Mouse (Mus musculus) forebrain, embryonic 14.5 days (tissue): ENCODE data around the gene Ring1. TPM values are rescaled to one million over a fixed set of nuclear protein-coding genes. Genes with fewer than 3 reads are reported as not detected.
"Not testable (repeated sequence)": the region's sequence is repeated elsewhere in the genome, so short reads cannot be mapped to it uniquely, and the experiment has no call there.

Experiments
- ATAC-seq: fragments of 200-750 bp; cut with Nextera tagmentation; 2 replicates; pipeline ENCODE4 v1.8.0; 2017; ENCODE audit warnings: mild to moderate bottlenecking, moderate library complexity
- DNase-seq: peaks from one replicate; pipeline ENCODE4 v3.0.0-alpha.2; 2015; ENCODE audit warnings: low spot score
- H3K27ac ChIP-seq: fragments of 300-500 bp; sonication (generic); 2 replicates; pipeline ENCODE4 v1.5.1; 2014; ENCODE audit warnings: low read depth, mild to moderate bottlenecking, control low read depth, low read length, moderate library complexity
- H3K27me3 ChIP-seq: fragments of 300-500 bp; sonication (generic); replicated peaks from 2 replicates; pipeline ENCODE4 v1.6.1; 2014; ENCODE audit warnings: low read length, control low read depth, mixed read lengths; ENCODE audit not compliant: control insufficient read depth, insufficient read depth
- H3K36me3 ChIP-seq: fragments of 300-500 bp; sonication (generic); 2 replicates; pipeline ENCODE4 v1.6.1; 2014; ENCODE audit warnings: low read length, control low read depth; ENCODE audit not compliant: control insufficient read depth, insufficient read depth
- H3K4me1 ChIP-seq: fragments of 300-500 bp; sonication (generic); 2 replicates; pipeline ENCODE4 v1.6.1; 2014; ENCODE audit warnings: antibody characterized with exemption, low read length, control low read depth; ENCODE audit not compliant: control insufficient read depth, insufficient read depth
- H3K4me2 ChIP-seq: fragments of 300-500 bp; sonication (generic); 2 replicates; pipeline ENCODE4 v1.6.1; 2014; ENCODE audit warnings: mild to moderate bottlenecking, control low read depth, low read length
- H3K4me3 ChIP-seq: fragments of 300-500 bp; sonication (generic); 2 replicates; pipeline ENCODE4 v1.5.1; 2014; ENCODE audit warnings: low read depth, low read length, control low read depth
- H3K9ac ChIP-seq: fragments of 300-500 bp; sonication (generic); 2 replicates; pipeline ENCODE4 v1.6.1; 2014; ENCODE audit warnings: mild to moderate bottlenecking, low read length, control low read depth, moderate library complexity
- H3K9me3 ChIP-seq: fragments of 300-500 bp; sonication (generic); replicated peaks from 2 replicates; pipeline ENCODE4 v1.6.1; 2016; ENCODE audit warnings: low read length, control low read depth, mixed read lengths; ENCODE audit not compliant: control insufficient read depth
- WGBS: fragments of 180-500 bp; shearing (Covaris S2); extraction: QIAGEN DNeasy Blood & Tissue Kit; methylation state at CpG from one replicate; pipeline ENCODE4 v1.1.7; 2014; 5-methylcytosine and 5-hydroxymethylcytosine counted together
- polyA plus RNA-seq: library from polyadenylated mRNA; unstranded; fragments of >200 nt; fragmentation: Nextera tagmentation; extraction: Ambion mirVana; gene quantifications from 2 replicates; pipeline ENCODE4 v1.2.1, GENCODE M21; 2014

Gene Ring1
- polyA plus RNA-seq, 1 experiment from 2014 or later, result 6.7 TPM

DNA sequence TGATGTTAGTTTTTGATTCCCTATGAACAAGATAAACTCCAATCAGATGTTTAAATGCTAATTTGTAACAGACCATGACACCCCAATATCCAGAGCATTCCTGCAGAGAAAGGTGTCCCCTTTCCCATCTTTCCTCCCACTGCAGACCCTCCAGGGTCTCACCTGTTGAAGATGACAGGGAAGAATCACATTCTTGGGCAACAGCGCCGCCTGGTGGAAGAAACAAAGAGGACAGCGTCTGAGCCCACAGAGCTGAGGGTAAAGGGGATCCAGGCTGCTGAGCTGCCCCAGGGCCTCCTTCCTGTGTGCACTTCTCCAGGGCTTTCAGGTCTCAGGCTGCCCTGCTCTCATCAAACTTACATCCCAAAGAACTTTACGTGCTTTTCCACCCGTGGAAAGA lies 21.1 kb downstream of the Ring1 start:
- Histone ChIP-seq H3K27ac (no peak overlapping the region), H3K9me3 (no peaks in the 10 kb centered on the region), H3K9ac (no peak overlapping the region), H3K4me2 (no peak overlapping the region), H3K4me3 (no peak overlapping the region), H3K27me3 (0 out of 2 replicates have a peak, but pooled peaks cover 11% of the 10 kb centered on the region), H3K4me1 (peaks cover 6% of the 10 kb centered on the region; the same call in 1 of the 2 replicates), H3K36me3 (no peaks in the 10 kb centered on the region)
- 7% methylated on average over 5 of the region's 5 CpGs for WGBS
- no peak for ATAC-seq
- peak; percentile 52 for DNase-seq

DNA sequence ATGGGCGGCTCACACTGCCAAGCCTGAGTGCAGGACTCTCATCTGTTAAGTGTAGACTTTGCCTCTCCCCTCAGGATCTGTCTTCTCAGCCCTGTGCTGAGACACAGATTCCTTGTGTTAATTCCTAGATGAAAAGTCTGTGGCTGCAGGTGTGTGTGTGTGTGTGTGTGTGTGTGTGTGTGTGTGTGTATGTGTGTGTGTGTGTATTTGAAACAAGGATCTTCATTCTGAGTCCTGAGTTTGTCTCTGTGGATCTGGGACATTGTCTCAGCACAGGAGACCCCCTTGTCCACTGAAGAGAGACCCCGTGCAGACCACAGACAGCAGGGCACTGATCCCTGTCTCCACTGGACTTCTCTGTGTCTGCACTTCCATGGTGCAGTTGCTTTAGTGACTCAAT lies 23.7 kb downstream of the Ring1 start:
- H3K27ac ChIP-seq, H3K4me2 ChIP-seq: not testable (repeated sequence)
- 47% methylated on average over 2 of the region's 2 CpGs for WGBS

DNA sequence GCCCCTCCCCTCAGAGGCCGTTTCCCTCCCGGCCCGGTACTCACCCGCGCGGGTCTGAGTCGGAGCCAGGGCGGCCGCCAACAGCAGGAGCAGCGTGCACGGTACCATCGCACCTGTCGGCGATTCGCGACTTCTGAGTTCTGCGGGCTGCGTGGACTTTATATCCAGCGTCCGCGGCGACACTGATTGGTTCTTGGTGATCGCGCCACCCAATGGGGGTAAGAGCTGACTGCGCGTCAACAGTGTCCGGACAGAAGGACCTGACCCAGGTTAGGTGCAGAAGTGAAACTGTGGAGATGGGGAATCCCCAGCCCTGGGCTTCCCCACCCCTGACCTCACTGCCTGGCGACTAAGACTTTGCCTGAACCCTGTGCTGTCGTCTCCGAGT lies 24.3 kb downstream of the Ring1 start, which contains the start of gene H2-K1:
H2-K1 (minus strand) TSS at position 198 of the 388 bp plus-strand sequence.
- peak; percentile 56 for DNase-seq
- 1% methylated on average over 30 of the region's 30 CpGs for WGBS
- ATAC-seq, result peak; percentile 54
- no peaks in the 10 kb centered on the region for H3K36me3 ChIP-seq
- H3K4me2 ChIP-seq, result peak within 1 kb of the TSS; percentile 91
- H3K27ac ChIP-seq, result no peak within 1 kb of the TSS
- peaks cover 6% of the 10 kb centered on the region; the same call in 1 of the 2 replicates for H3K4me1 ChIP-seq
- 0 out of 2 replicates have a peak, but pooled peaks cover 11% of the 10 kb centered on the region for H3K27me3 ChIP-seq
- peak within 1 kb of the TSS; percentile 59 for H3K9ac ChIP-seq
- H3K9me3 ChIP-seq, result no peaks in the 10 kb centered on the region
- H3K4me3 ChIP-seq, result peak within 1 kb of the TSS; percentile 46

More for the DNA sequence above, 23.7 kb downstream of the Ring1 start:
- 0 out of 2 replicates have a peak, but pooled peaks cover 11% of the 10 kb centered on the region for H3K27me3 ChIP-seq
- not testable (repeated sequence) for H3K4me3 ChIP-seq, DNase-seq, H3K36me3 ChIP-seq, H3K9me3 ChIP-seq, ATAC-seq, H3K4me1 ChIP-seq, H3K9ac ChIP-seq

DNA sequence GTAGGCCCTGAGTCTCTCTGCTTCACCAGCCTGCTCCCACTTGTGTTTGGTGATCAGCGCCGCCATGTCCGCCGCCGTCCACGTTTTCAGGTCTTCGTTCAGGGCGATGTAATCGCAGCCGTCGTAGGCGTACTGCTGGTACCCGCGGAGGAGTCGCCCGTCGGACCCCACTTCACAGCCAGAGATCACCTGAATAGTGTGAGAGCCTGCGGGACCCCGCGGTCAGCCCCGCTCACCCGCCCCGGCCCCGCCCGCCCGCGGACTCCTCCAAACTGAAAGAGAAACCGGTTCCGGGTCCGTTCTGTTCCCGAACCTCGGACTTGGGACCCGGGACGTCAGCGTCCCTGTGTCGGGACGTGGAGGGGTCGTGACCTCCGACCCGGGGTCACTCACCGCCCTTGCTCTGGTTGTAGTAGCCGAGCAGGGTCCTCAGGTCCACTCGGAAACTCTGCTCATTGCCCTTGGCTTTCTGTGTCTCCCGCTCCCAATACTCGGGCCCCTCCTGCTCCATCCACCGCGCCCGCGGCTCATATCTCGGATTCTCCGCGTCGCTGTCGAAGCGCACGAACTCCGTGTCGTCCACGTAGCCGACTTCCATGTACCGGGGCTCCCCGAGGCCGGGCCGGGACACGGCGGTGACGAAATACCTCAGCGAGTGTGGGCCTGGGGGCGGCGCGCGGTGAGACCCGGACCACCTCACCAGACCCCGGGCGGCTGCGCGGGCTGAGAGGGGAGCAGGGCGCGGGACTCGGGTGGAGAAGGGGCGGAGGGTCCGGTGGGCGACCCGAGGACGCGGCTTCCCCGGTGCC lies 24.9 kb downstream of the Ring1 start:
- ATAC-seq (no peak), DNase-seq (no peak)
- Histone ChIP-seq H3K9me3 (no peaks in the 10 kb centered on the region), H3K4me2 (peak overlapping the region; percentile 91), H3K27me3 (0 out of 2 replicates have a peak, but pooled peaks cover 11% of the 10 kb centered on the region), H3K27ac (no peak overlapping the region), H3K36me3 (no peaks in the 10 kb centered on the region), H3K4me1 (peaks cover 6% of the 10 kb centered on the region; the same call in 1 of the 2 replicates), H3K4me3 (peak overlapping the region; percentile 46), H3K9ac (peak overlapping the region; percentile 59)
- WGBS, result 2% methylated on average over 86 of the region's 87 CpGs

DNA sequence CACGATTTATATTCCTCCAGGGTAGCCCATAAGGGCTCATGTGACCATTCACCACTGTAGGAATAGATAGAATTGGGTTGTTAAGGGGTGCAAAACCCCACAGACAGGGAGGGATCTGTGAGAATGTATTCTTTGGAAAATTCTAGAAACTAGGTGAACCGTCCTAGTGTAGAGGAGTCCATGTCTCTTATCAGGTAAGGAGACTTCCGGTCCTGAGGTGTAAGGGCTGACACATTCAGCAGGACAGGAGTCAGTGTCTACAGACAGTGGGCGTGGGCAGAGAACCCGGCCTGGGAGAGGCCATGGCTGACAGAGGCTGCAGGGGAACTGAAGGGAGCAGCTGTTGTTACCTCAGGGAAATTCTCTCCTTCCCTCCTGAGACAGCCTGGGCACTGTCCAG lies 25.8 kb downstream of the Ring1 start:
- ATAC-seq, H3K9me3 ChIP-seq, H3K4me3 ChIP-seq, H3K9ac ChIP-seq, H3K4me2 ChIP-seq, DNase-seq, H3K27ac ChIP-seq, H3K4me1 ChIP-seq, H3K36me3 ChIP-seq: not testable (repeated sequence)
- WGBS, result 74% methylated on average over 5 of the region's 5 CpGs
- H3K27me3 ChIP-seq, result 0 out of 2 replicates have a peak, but pooled peaks cover 11% of the 10 kb centered on the region

DNA sequence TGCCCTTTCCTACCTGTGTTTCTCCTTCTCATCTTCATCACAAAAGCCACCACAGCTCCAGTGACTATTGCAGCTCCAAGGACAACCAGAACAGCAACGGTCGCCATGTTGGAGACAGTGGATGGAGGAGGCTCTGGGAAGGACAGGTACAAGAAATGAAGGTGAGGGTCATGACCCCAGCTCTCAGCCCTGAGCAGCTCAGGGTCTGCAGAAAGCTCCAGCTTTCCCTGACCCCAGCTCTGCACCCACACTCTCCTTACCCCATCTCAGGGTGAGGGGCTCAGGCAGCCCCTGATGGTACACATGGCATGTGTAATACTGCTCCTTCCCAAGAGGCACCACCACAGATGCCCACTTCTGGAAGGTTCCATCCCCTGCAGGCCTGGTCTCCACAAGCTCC lies 27.5 kb downstream of the Ring1 start:
- H3K4me3 ChIP-seq, H3K4me1 ChIP-seq, DNase-seq, H3K4me2 ChIP-seq, ATAC-seq, H3K36me3 ChIP-seq, H3K9me3 ChIP-seq, H3K27ac ChIP-seq, H3K9ac ChIP-seq: not testable (repeated sequence)
- WGBS, result 85% methylated on average over 2 of the region's 2 CpGs
- H3K27me3 ChIP-seq, result 0 out of 2 replicates have a peak, but pooled peaks cover 11% of the 10 kb centered on the region

DNA sequence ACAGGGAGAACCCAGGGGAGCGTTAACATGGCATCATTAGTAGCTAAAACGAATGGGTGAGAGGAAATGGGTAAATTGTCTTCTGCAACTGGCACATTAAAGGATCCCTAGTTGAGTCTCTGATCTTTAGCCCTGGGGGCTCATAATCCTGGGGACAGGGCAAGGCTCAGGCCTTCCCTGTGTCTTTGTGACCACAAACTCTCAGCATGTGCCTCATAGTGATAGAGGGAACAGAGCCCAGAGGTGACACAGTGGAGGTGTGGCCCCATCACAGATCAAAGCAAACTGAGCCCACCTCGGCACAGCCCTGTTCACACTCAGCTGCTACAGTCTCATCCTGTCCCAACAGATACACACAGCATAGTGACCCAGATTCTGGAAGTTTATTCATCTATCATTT lies 28.8 kb downstream of the Ring1 start:
- Histone ChIP-seq H3K4me2 (no peak overlapping the region), H3K4me3 (no peak overlapping the region), H3K27ac (no peak overlapping the region), H3K9ac (no peak overlapping the region), H3K4me1 (peaks cover 6% of the 10 kb centered on the region; the same call in 1 of the 2 replicates), H3K27me3 (0 out of 2 replicates have a peak, but pooled peaks cover 11% of the 10 kb centered on the region), H3K36me3 (no peaks in the 10 kb centered on the region), H3K9me3 (no peaks in the 10 kb centered on the region)
- ATAC-seq (no peak), DNase-seq (no peak)
- WGBS, result 73% methylated on average over 3 of the region's 3 CpGs

DNA sequence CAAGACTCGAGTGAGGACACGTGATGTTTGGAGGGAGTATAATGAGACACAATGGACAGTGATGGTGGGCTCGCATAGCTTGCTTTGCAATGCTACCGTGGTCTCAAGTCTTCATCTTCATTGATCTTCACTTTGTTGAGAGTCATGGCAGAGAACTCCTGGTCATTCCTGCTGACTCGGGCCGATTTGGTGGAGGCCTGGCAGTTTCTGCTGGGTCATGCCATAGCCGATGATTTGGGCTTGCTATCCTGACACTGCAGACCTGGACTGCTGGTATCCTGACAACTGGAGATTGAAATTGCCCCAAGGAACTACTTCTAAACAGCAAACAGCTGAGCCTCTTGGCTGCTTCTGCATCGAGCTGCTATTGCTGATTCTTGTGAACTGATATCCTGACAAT lies 29.5 kb downstream of the Ring1 start:
- Histone ChIP-seq H3K27me3 (0 out of 2 replicates have a peak, but pooled peaks cover 5% of the 10 kb centered on the region), H3K36me3 (no peaks in the 10 kb centered on the region), H3K4me2 (no peak overlapping the region), H3K27ac (no peak overlapping the region), H3K9me3 (no peaks in the 10 kb centered on the region), H3K4me1 (peaks cover 3% of the 10 kb centered on the region; the same call in 1 of the 2 replicates), H3K9ac (no peak overlapping the region), H3K4me3 (no peak overlapping the region)
- WGBS, result 94% methylated on average over 8 of the region's 8 CpGs
- ATAC-seq, result no peak
- DNase-seq, result no peak
